8 mouse cellular contexts compared by ENCODE assay signal in genomic region chr14:55879623-55880022, GRCm38 (mm10). TPM values are rescaled to one million over a fixed set of nuclear protein-coding genes. Genes with fewer than 3 reads are reported as not detected.
DNase-seq lines count a peak whose midpoint lies in the region; ATAC-seq and TF ChIP-seq lines count a peak whose summit lies in the region.

No protein-coding gene starts in this region.

- ATAC-seq in hindbrain, embryonic 11.5 days (ENCODE audit: low FRiP score), result no peak
- no peak for ATAC-seq in hindbrain, embryonic 16.5 days
- ATAC-seq in megakaryocyte progenitor cell, adult 5-6 weeks (replicated peaks; ENCODE audit: poor library complexity), result peak; percentile 89

- TF ChIP-seq CTCF in E14TG2a.4 (conservative IDR thresholded peaks at IDR 0.05; ENCODE audit: low read length), result peak; percentile 87
- TF ChIP-seq CTCF in layer of hippocampus, adult 2 months (conservative IDR thresholded peaks at IDR 0.05), result peak; percentile 95

- no peak overlapping the region for H3K27ac ChIP-seq in hindbrain, embryonic 11.5 days (ENCODE audit: low read depth, low read length)
- no peak overlapping the region for H3K27ac ChIP-seq in hindbrain, embryonic 16.5 days (ENCODE audit: low read depth, low read length)
- no peak overlapping the region for H3K27ac ChIP-seq in layer of hippocampus, adult 2 months

- DNase-seq in hindbrain, embryonic 11.5 days (ENCODE audit: low spot score), result peak; percentile 69
- peak; percentile 63 for DNase-seq in c-Kit-positive CD71-positive TER-119-negative erythroid progenitor cells, embryonic 14.5 days (ENCODE audit: low read depth)
- peak; percentile 63 to 87 for DNase-seq in frontal cortex, adult 2 months (ENCODE audit: extremely low spot score in 1 of 2, low spot score in 1 of 2)
- peak; percentile 60 to 82 for DNase-seq in layer of hippocampus, adult 2 months (ENCODE audit: low spot score in 2 of 2)
- peak; percentile 63 for DNase-seq in telencephalon, adult 2 months (ENCODE audit: low read depth, low spot score)

- H3K36me3 ChIP-seq in hindbrain, embryonic 11.5 days (ENCODE audit: control insufficient read depth, insufficient read depth, low read length), result no peaks in the 10 kb centered on the region
- no peaks in the 10 kb centered on the region for H3K36me3 ChIP-seq in hindbrain, embryonic 16.5 days (ENCODE audit: control insufficient read depth, insufficient read depth, low read length)
- H3K36me3 ChIP-seq in E14TG2a.4 (ENCODE audit: insufficient read depth, low read length), result no peaks in the 10 kb centered on the region

- no peaks in the 10 kb centered on the region; the same call in 1 of the 2 replicates for H3K4me1 ChIP-seq in hindbrain, embryonic 11.5 days (replicated peaks; ENCODE audit: control insufficient read depth, insufficient read depth, low read length)
- peaks cover 5% of the 10 kb centered on the region for H3K4me1 ChIP-seq in hindbrain, embryonic 16.5 days (ENCODE audit: control insufficient read depth, insufficient read depth, low read depth, low read length)
- peaks cover 61% of the 10 kb centered on the region for H3K4me1 ChIP-seq in E14TG2a.4 (replicated peaks; ENCODE audit: low read depth, low read length)

- 38% methylated on average over 1 of the region's 1 CpGs for WGBS in hindbrain, embryonic 11.5 days
- WGBS in hindbrain, embryonic 16.5 days, result 38% methylated on average over 1 of the region's 1 CpGs

- H3K9ac ChIP-seq in hindbrain, embryonic 11.5 days (ENCODE audit: low read depth, low read length), result no peak overlapping the region
- H3K9ac ChIP-seq in hindbrain, embryonic 16.5 days (ENCODE audit: low read depth, low read length), result no peak overlapping the region

- no peaks in the 10 kb centered on the region for H3K9me3 ChIP-seq in hindbrain, embryonic 11.5 days (ENCODE audit: control insufficient read depth, low read length)
- H3K9me3 ChIP-seq in hindbrain, embryonic 16.5 days (ENCODE audit: control insufficient read depth, low read length), result no peaks in the 10 kb centered on the region
- H3K9me3 ChIP-seq in E14TG2a.4 (ENCODE audit: low read length), result no peaks in the 10 kb centered on the region

- H3K4me2 ChIP-seq in hindbrain, embryonic 11.5 days (replicated peaks; ENCODE audit: low read depth, low read length), result no peak overlapping the region
- no peak overlapping the region for H3K4me2 ChIP-seq in hindbrain, embryonic 16.5 days (ENCODE audit: low read length)

- H3K4me3 ChIP-seq in hindbrain, embryonic 11.5 days (ENCODE audit: low read depth, low read length), result no peak overlapping the region
- no peak overlapping the region for H3K4me3 ChIP-seq in hindbrain, embryonic 16.5 days (ENCODE audit: low read length)
- no peak overlapping the region for H3K4me3 ChIP-seq in E14TG2a.4 (replicated peaks; ENCODE audit: low read length)
- H3K4me3 ChIP-seq in layer of hippocampus, adult 2 months, result no peak overlapping the region

- H3K27me3 ChIP-seq in hindbrain, embryonic 11.5 days (ENCODE audit: control insufficient read depth, insufficient read depth, low read length), result no peaks in the 10 kb centered on the region
- no peaks in the 10 kb centered on the region for H3K27me3 ChIP-seq in hindbrain, embryonic 16.5 days (replicated peaks; ENCODE audit: control insufficient read depth, insufficient read depth, low read length)
- peaks cover 31% of the 10 kb centered on the region for H3K27me3 ChIP-seq in E14TG2a.4 (ENCODE audit: insufficient read depth, low read length)

RNA-seq across cellular contexts. Expression of gene Cbln3, which starts 4.6 kb away (rescaled TPM):
- 0.17 and 0.31 TPM in 2 replicates for polyA plus RNA-seq in hindbrain, embryonic 11.5 days (2014; fragmentation: Nextera tagmentation; extraction: Ambion mirVana)
- polyA plus RNA-seq in hindbrain, embryonic 16.5 days (2015; fragmentation: Nextera tagmentation; extraction: Ambion mirVana), result 0.35 and 0.56 TPM in 2 replicates
- 0.25 and 0.26 TPM in 2 replicates for polyA plus RNA-seq in frontal cortex, adult 2 months (2012; rRNA removed)
- under 1 TPM; 0.32 to 0.54 TPM for total RNA-seq in layer of hippocampus, adult 2 months (2021)
- 0.17 TPM in 1 of 2 replicates, not detected in the other for total RNA-seq in megakaryocyte progenitor cell, adult 5-6 weeks (2015)
- total RNA-seq in megakaryocyte progenitor cell, adult 5-6 weeks (2017), result 0.07 TPM in 1 of 2 replicates, not detected in the other

RNA-seq across cellular contexts. Expression of gene Khnyn, which starts 5.1 kb away (rescaled TPM):
- polyA plus RNA-seq in hindbrain, embryonic 11.5 days (2014; fragmentation: Nextera tagmentation; extraction: Ambion mirVana), result 7.8 and 9.3 TPM in 2 replicates
- polyA plus RNA-seq in hindbrain, embryonic 16.5 days (2015; fragmentation: Nextera tagmentation; extraction: Ambion mirVana), result 9.1 and 11.4 TPM in 2 replicates
- 10.3 and 12.2 TPM in 2 replicates for polyA plus RNA-seq in frontal cortex, adult 2 months (2012; rRNA removed)
- total RNA-seq in layer of hippocampus, adult 2 months (2021), result 10 to 100 TPM; 13.2 to 14.7 TPM
- total RNA-seq in megakaryocyte progenitor cell, adult 5-6 weeks (2015), result 4.6 and 6.1 TPM in 2 replicates
- total RNA-seq in megakaryocyte progenitor cell, adult 5-6 weeks (2017), result 14.3 and 15.3 TPM in 2 replicates

RNA-seq across cellular contexts. Expression of gene Sdr39u1, which starts 20.5 kb away (rescaled TPM):
- 39.7 and 41.9 TPM in 2 replicates for polyA plus RNA-seq in hindbrain, embryonic 11.5 days (2014; fragmentation: Nextera tagmentation; extraction: Ambion mirVana)
- polyA plus RNA-seq in hindbrain, embryonic 16.5 days (2015; fragmentation: Nextera tagmentation; extraction: Ambion mirVana), result 163 and 175 TPM in 2 replicates
- polyA plus RNA-seq in frontal cortex, adult 2 months (2012; rRNA removed), result 122 and 128 TPM in 2 replicates
- 10 to 100 TPM; 63.5 to 78.7 TPM for total RNA-seq in layer of hippocampus, adult 2 months (2021)
- total RNA-seq in megakaryocyte progenitor cell, adult 5-6 weeks (2015), result 11.7 and 18.2 TPM in 2 replicates
- total RNA-seq in megakaryocyte progenitor cell, adult 5-6 weeks (2017), result 4.2 and 6.9 TPM in 2 replicates

RNA-seq across cellular contexts. Expression of gene Nynrin, which starts 25.8 kb away (rescaled TPM):
- polyA plus RNA-seq in hindbrain, embryonic 11.5 days (2014; fragmentation: Nextera tagmentation; extraction: Ambion mirVana), result 8.3 and 8.8 TPM in 2 replicates
- 8.4 and 13.7 TPM in 2 replicates for polyA plus RNA-seq in hindbrain, embryonic 16.5 days (2015; fragmentation: Nextera tagmentation; extraction: Ambion mirVana)
- polyA plus RNA-seq in frontal cortex, adult 2 months (2012; rRNA removed), result 3.8 and 4.3 TPM in 2 replicates
- total RNA-seq in layer of hippocampus, adult 2 months (2021), result 1 to 10 TPM; 7.9 to 8.9 TPM
- 2.8 and 3.9 TPM in 2 replicates for total RNA-seq in megakaryocyte progenitor cell, adult 5-6 weeks (2015)
- total RNA-seq in megakaryocyte progenitor cell, adult 5-6 weeks (2017), result 1.9 and 2.7 TPM in 2 replicates

RNA-seq across cellular contexts. Expression of gene Nfatc4, which starts 56.7 kb away (rescaled TPM):
- polyA plus RNA-seq in hindbrain, embryonic 11.5 days (2014; fragmentation: Nextera tagmentation; extraction: Ambion mirVana), result 19.5 and 25.5 TPM in 2 replicates
- 6.5 and 11.9 TPM in 2 replicates for polyA plus RNA-seq in hindbrain, embryonic 16.5 days (2015; fragmentation: Nextera tagmentation; extraction: Ambion mirVana)
- polyA plus RNA-seq in frontal cortex, adult 2 months (2012; rRNA removed), result 1.5 and 2.7 TPM in 2 replicates
- 1 to 10 TPM; 2.6 TPM for total RNA-seq in layer of hippocampus, adult 2 months (2021)
- not detected in 2 replicates for total RNA-seq in megakaryocyte progenitor cell, adult 5-6 weeks (2015)
- total RNA-seq in megakaryocyte progenitor cell, adult 5-6 weeks (2017), result not detected in 2 replicates
